Mouse (Mus musculus): ENCODE measurements at regions not wholly inside any gene's neighbourhood (a gene's known extent, or its start where the extent isn't known, plus 50 kb on each side); places are given as distances from the start of the nearest gene placed in this dataset.
A peak's percentile ranks its signal among the peaks of the same experiment; 100 is the strongest.

- ATAC-seq (ENCODE audit: insufficient read depth, low read depth) (no peak), DNase-seq (ENCODE audit: low spot score) (no peak)
- 97% methylated on average over 2 of the region's 2 CpGs for WGBS
- TF ChIP-seq CTCF (IDR thresholded peaks at IDR 0.05; ENCODE audit: low read depth) (no peak), EP300 (IDR thresholded peaks at IDR 0.05; ENCODE audit: low read depth) (no peak)
- H3K4me3 ChIP-seq (ENCODE audit: low read depth, low read length), result no peak overlapping the region
- H3K9me3 ChIP-seq (replicated peaks; ENCODE audit: control insufficient read depth, low read length), result no peaks in the 10 kb centered on the region
- no peaks in the 10 kb centered on the region for H3K27me3 ChIP-seq (ENCODE audit: control insufficient read depth, insufficient read depth, low read length)
- no peak overlapping the region for H3K27ac ChIP-seq (ENCODE audit: low read depth)
- no peak overlapping the region for H3K9ac ChIP-seq (replicated peaks; ENCODE audit: low read depth, low read length)
- peaks cover 23% of the 10 kb centered on the region for H3K4me1 ChIP-seq (ENCODE audit: control insufficient read depth, insufficient read depth)
- no peaks in the 10 kb centered on the region for H3K36me3 ChIP-seq (replicated peaks; ENCODE audit: control insufficient read depth, insufficient read depth, low read length)
- H3K4me2 ChIP-seq (ENCODE audit: low read depth, low read length), result no peak overlapping the region
Observed at GRCm38 (mm10) chr13:44411781-44412496, 317.3 kb upstream of the Jarid2 start.

- no peak overlapping the region for H3K9ac ChIP-seq (replicated peaks; ENCODE audit: low read depth, low read length)
- peaks cover 27% of the 10 kb centered on the region for H3K4me1 ChIP-seq (ENCODE audit: control insufficient read depth, insufficient read depth)
- no peak overlapping the region for H3K4me2 ChIP-seq (ENCODE audit: low read depth, low read length)
- DNase-seq (ENCODE audit: low spot score), result no peak
- no peak overlapping the region for H3K27ac ChIP-seq (ENCODE audit: low read depth)
- no peak overlapping the region for H3K4me3 ChIP-seq (ENCODE audit: low read depth, low read length)
- no peaks in the 10 kb centered on the region for H3K36me3 ChIP-seq (replicated peaks; ENCODE audit: control insufficient read depth, insufficient read depth, low read length)
- no peak for TF ChIP-seq EP300 (IDR thresholded peaks at IDR 0.05; ENCODE audit: low read depth)
- TF ChIP-seq CTCF (IDR thresholded peaks at IDR 0.05; ENCODE audit: low read depth), result no peak
- WGBS, result 44% methylated on average over 9 of the region's 9 CpGs
- H3K9me3 ChIP-seq (replicated peaks; ENCODE audit: control insufficient read depth, low read length), result no peaks in the 10 kb centered on the region
- no peak for ATAC-seq (ENCODE audit: insufficient read depth, low read depth)
- no peaks in the 10 kb centered on the region for H3K27me3 ChIP-seq (ENCODE audit: control insufficient read depth, insufficient read depth, low read length)
Observed at GRCm38 (mm10) chr13:44413305-44413704, 316.0 kb upstream of the Jarid2 start.

- Histone ChIP-seq H3K9me3 (replicated peaks; ENCODE audit: control insufficient read depth, low read length) (peaks cover 4% of the 10 kb centered on the region; the same call in 1 of the 2 replicates), H3K9ac (replicated peaks; ENCODE audit: low read depth, low read length) (no peak overlapping the region; the same call in 1 of the 2 replicates), H3K4me3 (ENCODE audit: low read depth, low read length) (no peak overlapping the region), H3K4me1 (ENCODE audit: control insufficient read depth, insufficient read depth) (peaks cover 25% of the 10 kb centered on the region), H3K4me2 (ENCODE audit: low read depth, low read length) (no peak overlapping the region), H3K27me3 (ENCODE audit: control insufficient read depth, insufficient read depth, low read length) (no peaks in the 10 kb centered on the region), H3K36me3 (replicated peaks; ENCODE audit: control insufficient read depth, insufficient read depth, low read length) (no peaks in the 10 kb centered on the region), H3K27ac (ENCODE audit: low read depth) (no peak overlapping the region)
- WGBS, result 35% methylated on average over 7 of the region's 7 CpGs
- peak; percentile 61 for ATAC-seq (ENCODE audit: insufficient read depth, low read depth)
- no peak for DNase-seq (ENCODE audit: low spot score)
- TF ChIP-seq CTCF (IDR thresholded peaks at IDR 0.05; ENCODE audit: low read depth) (no peak), EP300 (IDR thresholded peaks at IDR 0.05; ENCODE audit: low read depth) (no peak)
Observed at GRCm38 (mm10) chr13:44415971-44416370, 313.3 kb upstream of the Jarid2 start.

GRCm38 (mm10) chr13:44416986-44417385 is 312.3 kb upstream of the Jarid2 start:
- H3K36me3 ChIP-seq (replicated peaks; ENCODE audit: control insufficient read depth, insufficient read depth, low read length), result no peaks in the 10 kb centered on the region
- WGBS, result 41% methylated on average over 8 of the region's 8 CpGs
- DNase-seq (ENCODE audit: low spot score), result no peak
- peaks cover 25% of the 10 kb centered on the region for H3K4me1 ChIP-seq (ENCODE audit: control insufficient read depth, insufficient read depth)
- no peak overlapping the region for H3K4me3 ChIP-seq (ENCODE audit: low read depth, low read length)
- TF ChIP-seq EP300 (IDR thresholded peaks at IDR 0.05; ENCODE audit: low read depth) (no peak), CTCF (IDR thresholded peaks at IDR 0.05; ENCODE audit: low read depth) (no peak)
- peaks cover 4% of the 10 kb centered on the region; the same call in 1 of the 2 replicates for H3K9me3 ChIP-seq (replicated peaks; ENCODE audit: control insufficient read depth, low read length)
- no peak overlapping the region for H3K27ac ChIP-seq (ENCODE audit: low read depth)
- no peak overlapping the region for H3K4me2 ChIP-seq (ENCODE audit: low read depth, low read length)
- ATAC-seq (ENCODE audit: insufficient read depth, low read depth), result no peak
- H3K9ac ChIP-seq (replicated peaks; ENCODE audit: low read depth, low read length), result no peak overlapping the region
- H3K27me3 ChIP-seq (ENCODE audit: control insufficient read depth, insufficient read depth, low read length), result no peaks in the 10 kb centered on the region

GRCm38 (mm10) chr13:44419056-44419455 is 310.2 kb upstream of the Jarid2 start:
- no peak for ATAC-seq (ENCODE audit: insufficient read depth, low read depth)
- no peak for DNase-seq (ENCODE audit: low spot score)

More at GRCm38 (mm10) chr13:44419056-44419455, 310.2 kb upstream of the Jarid2 start:
- peaks cover 25% of the 10 kb centered on the region for H3K4me1 ChIP-seq (ENCODE audit: control insufficient read depth, insufficient read depth)
- H3K36me3 ChIP-seq (replicated peaks; ENCODE audit: control insufficient read depth, insufficient read depth, low read length), result no peaks in the 10 kb centered on the region
- WGBS, result 89% methylated on average over 8 of the region's 8 CpGs
- no peak overlapping the region for H3K9ac ChIP-seq (replicated peaks; ENCODE audit: low read depth, low read length)
- no peak overlapping the region for H3K4me3 ChIP-seq (ENCODE audit: low read depth, low read length)
- H3K27ac ChIP-seq (ENCODE audit: low read depth), result no peak overlapping the region; the same call in 1 of the 2 replicates
- TF ChIP-seq CTCF (IDR thresholded peaks at IDR 0.05; ENCODE audit: low read depth) (no peak), EP300 (IDR thresholded peaks at IDR 0.05; ENCODE audit: low read depth) (no peak)
- H3K27me3 ChIP-seq (ENCODE audit: control insufficient read depth, insufficient read depth, low read length), result no peaks in the 10 kb centered on the region
- peaks cover 4% of the 10 kb centered on the region; the same call in 1 of the 2 replicates for H3K9me3 ChIP-seq (replicated peaks; ENCODE audit: control insufficient read depth, low read length)
- H3K4me2 ChIP-seq (ENCODE audit: low read depth, low read length), result no peak overlapping the region

All from heart, postnatal 0 days (tissue).